Mouse (Mus musculus) liver, embryonic 15.5 days (tissue): ENCODE data around the gene Pts. TPM values are rescaled to one million over a fixed set of nuclear protein-coding genes. Genes with fewer than 3 reads are reported as not detected.

Experiments used
- ATAC-seq: fragments of 200-750 bp; cut with Nextera tagmentation; 2 replicates; pipeline ENCODE4 v1.8.0; 2017; ENCODE audit warnings: moderate number of reproducible peaks, mild to moderate bottlenecking, moderate library complexity; ENCODE audit not compliant: insufficient read depth
- H3K27ac ChIP-seq: fragments of 300-500 bp; sonication (generic); replicated peaks from 2 replicates; pipeline ENCODE4 v1.5.1; 2015; ENCODE audit warnings: mild to moderate bottlenecking, inconsistent platforms
- H3K27me3 ChIP-seq: fragments of 300-500 bp; sonication (generic); 2 replicates; pipeline ENCODE4 v1.6.1; 2015; ENCODE audit warnings: mild to moderate bottlenecking, inconsistent platforms
- H3K36me3 ChIP-seq: fragments of 300-500 bp; sonication (generic); replicated peaks from 2 replicates; pipeline ENCODE4 v1.6.1; 2015; ENCODE audit warnings: moderate library complexity, mild to moderate bottlenecking, inconsistent platforms
- H3K4me1 ChIP-seq: fragments of 300-500 bp; sonication (generic); replicated peaks from 2 replicates; pipeline ENCODE4 v1.6.1; 2015; ENCODE audit warnings: inconsistent platforms
- H3K4me2 ChIP-seq: fragments of 300-500 bp; sonication (generic); 2 replicates; pipeline ENCODE4 v1.6.1; 2015; ENCODE audit warnings: moderate library complexity, mild to moderate bottlenecking, inconsistent platforms
- H3K4me3 ChIP-seq: fragments of 300-500 bp; sonication (generic); replicated peaks from 2 replicates; pipeline ENCODE4 v1.5.1; 2015; ENCODE audit warnings: mild to moderate bottlenecking, inconsistent platforms
- H3K9ac ChIP-seq: fragments of 300-500 bp; sonication (generic); 2 replicates; pipeline ENCODE4 v1.6.1; 2015; ENCODE audit warnings: moderate library complexity, mild to moderate bottlenecking, inconsistent platforms
- H3K9me3 ChIP-seq: fragments of 300-500 bp; sonication (generic); replicated peaks from 2 replicates; pipeline ENCODE4 v1.6.1; 2016; ENCODE audit warnings: inconsistent platforms
- WGBS: fragments of 180-500 bp; shearing (Covaris S2); methylation state at CpG from one replicate; pipeline ENCODE4 v1.1.7; 2015; ENCODE audit warnings: mixed read lengths; ENCODE audit not compliant: insufficient replicate concordance; 5-methylcytosine and 5-hydroxymethylcytosine counted together
- polyA plus RNA-seq: library from polyadenylated mRNA; unstranded; fragments of >200 nt; fragmentation: Nextera tagmentation; extraction: Ambion mirVana; gene quantifications from 2 replicates; pipeline ENCODE4 v1.2.1, GENCODE M21; 2015

Pts gene
- polyA plus RNA-seq, 1 experiment from 2014 or later, result 36.1 TPM

- no peak for ATAC-seq
- peak overlapping the region; percentile 77 for H3K4me3 ChIP-seq
- peaks cover 16% of the 10 kb centered on the region for H3K4me1 ChIP-seq
- H3K36me3 ChIP-seq, result 0 out of 2 replicates have a peak, but pooled peaks cover 10% of the 10 kb centered on the region
- WGBS, result 31% methylated on average over 7 of the region's 7 CpGs
- H3K9me3 ChIP-seq, result no peaks in the 10 kb centered on the region
- peak overlapping the region; percentile 68 for H3K9ac ChIP-seq
- H3K27ac ChIP-seq, result no peak overlapping the region; the same call in 1 of the 2 replicates
- peak overlapping the region; percentile 79 for H3K4me2 ChIP-seq
- no peaks in the 10 kb centered on the region for H3K27me3 ChIP-seq
Observed at GRCm38 (mm10) chr9:50527860-50528259, 664 bp downstream of the Pts start.

- WGBS, result 65% methylated on average over 5 of the region's 5 CpGs
- H3K27me3 ChIP-seq, result no peaks in the 10 kb centered on the region
- no peak overlapping the region for H3K4me3 ChIP-seq
- peaks cover 16% of the 10 kb centered on the region for H3K4me1 ChIP-seq
- no peak for ATAC-seq
- 0 out of 2 replicates have a peak, but pooled peaks cover 15% of the 10 kb centered on the region for H3K36me3 ChIP-seq
- no peak overlapping the region for H3K9ac ChIP-seq
- H3K4me2 ChIP-seq, result no peak overlapping the region
- H3K27ac ChIP-seq, result no peak overlapping the region
- H3K9me3 ChIP-seq, result no peaks in the 10 kb centered on the region
Observed at GRCm38 (mm10) chr9:50525585-50525984, 2.9 kb downstream of the Pts start.

GRCm38 (mm10) chr9:50524936-50525335 lies 3.6 kb downstream of the Pts start:
- H3K4me1 ChIP-seq, result peaks cover 16% of the 10 kb centered on the region
- H3K9me3 ChIP-seq, result no peaks in the 10 kb centered on the region
- H3K27me3 ChIP-seq, result no peaks in the 10 kb centered on the region
- WGBS, result 70% methylated on average over 5 of the region's 5 CpGs
- no peak overlapping the region for H3K4me2 ChIP-seq
- ATAC-seq, result no peak
- 0 out of 2 replicates have a peak, but pooled peaks cover 15% of the 10 kb centered on the region for H3K36me3 ChIP-seq
- H3K27ac ChIP-seq, result no peak overlapping the region
- no peak overlapping the region for H3K4me3 ChIP-seq
- H3K9ac ChIP-seq, result no peak overlapping the region

DNA sequence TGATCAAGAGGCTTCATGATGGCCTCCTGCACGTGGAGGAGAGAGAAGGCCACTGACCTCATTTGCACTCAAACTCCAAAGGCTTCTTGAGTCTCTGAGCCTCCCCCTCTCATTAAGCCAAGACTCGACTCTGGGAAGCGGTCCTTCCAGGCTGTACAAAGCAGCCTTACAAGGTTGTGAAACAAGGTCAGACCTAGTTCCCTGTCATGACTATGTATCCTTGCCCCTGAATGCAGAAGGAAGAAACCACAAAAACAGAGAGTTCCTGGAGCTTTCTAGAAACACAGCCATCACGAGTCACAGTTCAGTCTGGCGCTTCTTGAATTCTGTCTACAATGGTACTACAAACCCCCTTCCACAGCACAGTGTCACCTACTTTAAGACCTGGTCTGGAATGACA lies 6.0 kb downstream of the Pts start:
- ATAC-seq, result no peak
- 0 out of 2 replicates have a peak, but pooled peaks cover 15% of the 10 kb centered on the region for H3K36me3 ChIP-seq
- H3K27ac ChIP-seq, result no peak overlapping the region
- H3K9me3 ChIP-seq, result no peaks in the 10 kb centered on the region
- no peak overlapping the region for H3K4me2 ChIP-seq
- H3K9ac ChIP-seq, result no peak overlapping the region
- H3K4me1 ChIP-seq, result peaks cover 11% of the 10 kb centered on the region
- 51% methylated on average over 5 of the region's 5 CpGs for WGBS
- H3K27me3 ChIP-seq, result no peaks in the 10 kb centered on the region
- no peak overlapping the region for H3K4me3 ChIP-seq

DNA sequence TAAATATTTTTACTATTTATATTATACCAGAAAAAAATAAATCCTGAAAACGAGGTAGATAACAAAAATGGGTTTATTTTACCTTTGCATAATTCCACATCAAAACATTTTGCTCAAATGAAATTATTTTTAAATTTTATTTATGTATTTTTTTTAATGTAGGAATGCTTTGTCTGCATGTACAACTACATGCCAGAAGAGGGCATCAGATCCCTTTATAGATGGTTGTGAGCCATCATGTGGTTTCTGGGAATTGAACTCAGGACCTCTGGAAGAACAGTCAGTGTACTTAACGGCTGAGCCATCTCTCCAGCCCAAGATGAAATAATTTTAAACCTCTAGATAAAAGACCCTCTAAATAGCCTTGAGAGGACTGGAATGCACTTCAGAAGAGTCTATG lies 7.0 kb downstream of the Pts start:
- Histone ChIP-seq H3K9ac (no peak overlapping the region), H3K36me3 (0 out of 2 replicates have a peak, but pooled peaks cover 15% of the 10 kb centered on the region), H3K27ac (no peak overlapping the region), H3K4me2 (no peak overlapping the region), H3K9me3 (no peaks in the 10 kb centered on the region), H3K4me1 (0 out of 2 replicates have a peak, but pooled peaks cover under 1% of the 10 kb centered on the region), H3K4me3 (no peak overlapping the region), H3K27me3 (no peaks in the 10 kb centered on the region)
- no peak for ATAC-seq
- 33% methylated on average over 2 of the region's 2 CpGs for WGBS

DNA sequence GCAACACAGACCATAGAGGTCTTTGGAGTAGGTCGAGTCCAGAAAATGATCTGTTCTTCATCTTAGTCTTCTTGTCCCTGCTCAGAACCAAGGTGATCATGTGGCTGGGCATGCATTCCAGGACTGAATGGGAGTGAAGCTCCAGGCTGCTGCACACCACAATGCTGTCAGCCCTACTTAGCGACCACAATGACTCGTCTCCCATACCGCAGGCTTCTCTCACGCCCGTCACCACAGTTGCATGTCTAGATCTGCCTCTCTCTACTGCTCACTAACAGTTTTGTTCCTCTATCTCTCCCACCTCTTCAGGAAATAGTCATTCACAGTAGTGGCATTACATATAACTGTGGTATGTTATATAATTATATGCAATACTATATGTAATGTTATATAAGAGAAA lies 7.8 kb downstream of the Pts start:
- Histone ChIP-seq H3K9me3 (no peaks in the 10 kb centered on the region), H3K4me3 (no peak overlapping the region), H3K27me3 (no peaks in the 10 kb centered on the region), H3K4me2 (no peak overlapping the region), H3K9ac (no peak overlapping the region), H3K4me1 (no peaks in the 10 kb centered on the region), H3K36me3 (0 out of 2 replicates have a peak, but pooled peaks cover 15% of the 10 kb centered on the region), H3K27ac (no peak overlapping the region)
- WGBS, result 32% methylated on average over 6 of the region's 6 CpGs
- ATAC-seq, result no peak

- Histone ChIP-seq H3K4me3 (no peak overlapping the region), H3K27ac (no peak overlapping the region), H3K9ac (no peak overlapping the region), H3K9me3 (no peaks in the 10 kb centered on the region), H3K4me1 (no peaks in the 10 kb centered on the region), H3K36me3 (0 out of 2 replicates have a peak, but pooled peaks cover 5% of the 10 kb centered on the region), H3K4me2 (no peak overlapping the region), H3K27me3 (no peaks in the 10 kb centered on the region)
- WGBS, result 14% methylated on average over 2 of the region's 2 CpGs
- no peak for ATAC-seq
Observed at GRCm38 (mm10) chr9:50518781-50519180, 9.7 kb downstream of the Pts start.

DNA sequence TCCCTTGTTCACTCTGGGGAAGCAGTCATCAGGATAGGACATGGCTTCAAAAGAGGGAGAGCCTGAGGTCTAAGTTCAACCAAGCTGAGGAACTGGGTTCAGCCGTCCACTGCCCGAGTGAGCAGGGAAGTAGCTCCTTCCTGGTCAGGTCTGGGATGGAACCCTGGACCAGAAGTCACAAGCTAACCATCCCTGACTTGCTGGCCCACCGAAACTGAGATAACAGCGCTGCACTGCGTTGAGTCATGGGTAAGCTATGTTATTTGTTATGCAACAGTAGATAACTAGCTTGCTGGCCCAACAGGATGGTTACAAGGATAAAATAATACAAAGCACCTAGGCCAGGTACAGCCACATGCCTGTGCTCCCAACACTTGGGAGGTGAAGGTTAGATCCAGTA lies 13.1 kb downstream of the Pts start:
- no peaks in the 10 kb centered on the region for H3K9me3 ChIP-seq
- WGBS, result 42% methylated on average over 5 of the region's 5 CpGs
- H3K36me3 ChIP-seq, result no peaks in the 10 kb centered on the region
- H3K27me3 ChIP-seq, result no peaks in the 10 kb centered on the region
- no peak overlapping the region for H3K4me2 ChIP-seq
- H3K4me3 ChIP-seq, result no peak overlapping the region
- no peak for ATAC-seq
- H3K27ac ChIP-seq, result no peak overlapping the region
- H3K4me1 ChIP-seq, result no peaks in the 10 kb centered on the region
- H3K9ac ChIP-seq, result no peak overlapping the region

DNA sequence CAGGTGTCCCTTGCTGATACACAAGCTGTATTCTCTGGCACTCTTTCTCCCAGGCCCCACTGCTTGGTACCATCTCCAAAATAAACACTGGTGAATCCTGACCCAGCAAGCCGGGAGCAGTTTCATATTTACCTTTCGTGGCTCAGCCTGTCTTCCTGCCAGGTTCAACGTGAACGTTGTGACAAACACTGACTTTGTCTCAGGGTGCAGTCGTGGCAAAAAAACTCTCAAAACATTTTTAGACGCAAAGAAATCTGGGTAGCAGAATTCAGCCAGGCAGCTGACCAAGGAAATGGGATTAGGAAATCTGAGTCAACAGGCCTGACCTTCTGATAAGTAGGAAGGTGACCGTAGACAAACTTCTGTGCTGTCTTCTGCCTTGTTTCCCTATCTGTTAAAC lies 21.0 kb downstream of the Pts start:
- no peaks in the 10 kb centered on the region for H3K9me3 ChIP-seq
- no peak overlapping the region for H3K4me3 ChIP-seq
- 35% methylated on average over 7 of the region's 7 CpGs for WGBS
- ATAC-seq, result no peak
- H3K9ac ChIP-seq, result no peak overlapping the region
- no peaks in the 10 kb centered on the region for H3K36me3 ChIP-seq
- peaks cover 5% of the 10 kb centered on the region; the same call in 1 of the 2 replicates for H3K4me1 ChIP-seq
- no peak overlapping the region for H3K27ac ChIP-seq
- H3K4me2 ChIP-seq, result no peak overlapping the region
- H3K27me3 ChIP-seq, result no peaks in the 10 kb centered on the region

- Histone ChIP-seq H3K36me3 (no peaks in the 10 kb centered on the region), H3K27me3 (no peaks in the 10 kb centered on the region), H3K9ac (no peak overlapping the region), H3K9me3 (no peaks in the 10 kb centered on the region), H3K27ac (no peak overlapping the region), H3K4me3 (no peak overlapping the region), H3K4me1 (peaks cover 11% of the 10 kb centered on the region; the same call in 1 of the 2 replicates), H3K4me2 (no peak overlapping the region)
- WGBS, result 52% methylated on average over 6 of the region's 6 CpGs
- ATAC-seq, result no peak
Observed at GRCm38 (mm10) chr9:50505405-50505804, 23.1 kb downstream of the Pts start.

- WGBS, result 59% methylated on average over 3 of the region's 3 CpGs
- no peak overlapping the region for H3K4me3 ChIP-seq
- H3K4me1 ChIP-seq, result peaks cover 13% of the 10 kb centered on the region; the same call in 1 of the 2 replicates
- no peak for ATAC-seq
- H3K27ac ChIP-seq, result no peak overlapping the region; the same call in 1 of the 2 replicates
- H3K27me3 ChIP-seq, result no peaks in the 10 kb centered on the region
- no peaks in the 10 kb centered on the region for H3K9me3 ChIP-seq
- no peak overlapping the region for H3K4me2 ChIP-seq
- no peaks in the 10 kb centered on the region for H3K36me3 ChIP-seq
- no peak overlapping the region for H3K9ac ChIP-seq
Observed at GRCm38 (mm10) chr9:50502949-50503348, 25.6 kb downstream of the Pts start.

- Histone ChIP-seq H3K9me3 (no peaks in the 10 kb centered on the region), H3K4me2 (peak overlapping the region; percentile 62), H3K4me1 (peaks cover 26% of the 10 kb centered on the region), H3K27ac (0 out of 2 replicates have a peak overlapping the region, but pooled peaks have one; percentile 21), H3K4me3 (peak overlapping the region; percentile 43), H3K9ac (0 out of 2 replicates have a peak overlapping the region, but pooled peaks have one; percentile 2), H3K27me3 (no peaks in the 10 kb centered on the region), H3K36me3 (no peaks in the 10 kb centered on the region)
- peak; percentile 72 for ATAC-seq
- 17% methylated on average over 14 of the region's 14 CpGs for WGBS
Observed at GRCm38 (mm10) chr9:50500974-50501501, 27.5 kb downstream of the Pts start.
